Mouse (Mus musculus): ENCODE results near the gene Trim39. TPM values are rescaled to one million over a fixed set of nuclear protein-coding genes. Genes with fewer than 3 reads are reported as not detected.
"Not testable (repeated sequence)": the region's sequence is repeated elsewhere in the genome, so short reads cannot be mapped to it uniquely, and the experiment has no call there.

Trim39 gene
- polyA plus RNA-seq, 1 experiment from 2014 or later, result 16.7 TPM

DNA sequence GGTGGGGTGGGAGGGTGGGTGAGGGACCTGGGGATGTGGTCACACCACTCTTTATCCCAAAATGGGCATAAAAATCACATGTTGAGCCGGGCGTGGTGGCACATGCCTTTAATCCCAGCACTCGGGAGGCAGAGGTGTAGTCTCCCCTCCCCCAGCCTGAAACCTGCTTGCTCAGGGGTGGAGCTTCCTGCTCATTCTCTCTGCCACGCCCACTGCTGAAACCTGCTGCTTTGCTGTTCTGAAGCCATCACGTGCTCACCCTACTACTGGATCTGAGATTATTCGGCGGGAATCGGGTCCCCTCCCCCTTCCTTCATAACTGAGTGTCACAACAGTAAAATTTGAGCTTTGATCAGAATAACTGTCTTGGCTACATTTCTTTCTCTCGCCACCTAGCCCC lies 36.7 kb downstream of the Trim39 start:
- not testable (repeated sequence) for H3K36me3 ChIP-seq (ENCODE audit: control insufficient read depth, insufficient read depth, low read length); H3K27ac ChIP-seq (ENCODE audit: low read depth, low read length); H3K4me1 ChIP-seq (ENCODE audit: control insufficient read depth, insufficient read depth, low read length); H3K4me2 ChIP-seq (replicated peaks; ENCODE audit: low read depth, low read length); H3K4me3 ChIP-seq (ENCODE audit: low read length); ATAC-seq (ENCODE audit: low FRiP score, low TSS enrichment); H3K9ac ChIP-seq (ENCODE audit: low read depth, low read length); H3K9me3 ChIP-seq (ENCODE audit: control insufficient read depth, low read length)
- peaks cover 68% of the 10 kb centered on the region for H3K27me3 ChIP-seq (ENCODE audit: control insufficient read depth, insufficient read depth, low read length)
- 32% methylated on average over 8 of the region's 9 CpGs for WGBS

DNA sequence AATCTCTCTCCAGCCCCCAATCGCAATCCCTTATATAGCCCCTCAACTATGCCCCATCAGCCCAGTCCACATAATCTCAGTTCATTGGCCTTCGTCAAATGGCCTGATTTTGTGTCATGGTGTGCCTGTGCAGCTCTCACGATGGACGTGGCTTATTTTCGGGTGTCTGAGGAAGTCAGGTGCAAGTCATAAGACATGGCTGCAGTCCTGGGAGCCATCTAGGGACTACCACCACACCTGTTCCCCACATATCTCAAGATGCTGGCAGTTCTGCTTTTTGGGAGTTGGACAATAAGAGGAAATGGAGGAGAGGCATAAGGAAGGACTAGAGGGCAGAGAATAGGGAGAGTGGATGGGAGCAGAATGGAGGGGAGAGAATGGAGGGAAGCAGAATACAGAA lies 38.5 kb downstream of the Trim39 start:
- H3K4me1 ChIP-seq (ENCODE audit: control insufficient read depth, insufficient read depth, low read length), result no peaks in the 10 kb centered on the region
- H3K36me3 ChIP-seq (ENCODE audit: control insufficient read depth, insufficient read depth, low read length), result no peaks in the 10 kb centered on the region
- H3K9me3 ChIP-seq (ENCODE audit: control insufficient read depth, low read length), result no peaks in the 10 kb centered on the region
- no peak for ATAC-seq (ENCODE audit: low FRiP score, low TSS enrichment)
- no peak overlapping the region for H3K27ac ChIP-seq (ENCODE audit: low read depth, low read length)
- peaks cover 76% of the 10 kb centered on the region for H3K27me3 ChIP-seq (ENCODE audit: control insufficient read depth, insufficient read depth, low read length)
- 76% methylated on average over 5 of the region's 5 CpGs for WGBS
- no peak overlapping the region for H3K4me3 ChIP-seq (ENCODE audit: low read length)
- no peak overlapping the region for H3K4me2 ChIP-seq (replicated peaks; ENCODE audit: low read depth, low read length)
- H3K9ac ChIP-seq (ENCODE audit: low read depth, low read length), result no peak overlapping the region

DNA sequence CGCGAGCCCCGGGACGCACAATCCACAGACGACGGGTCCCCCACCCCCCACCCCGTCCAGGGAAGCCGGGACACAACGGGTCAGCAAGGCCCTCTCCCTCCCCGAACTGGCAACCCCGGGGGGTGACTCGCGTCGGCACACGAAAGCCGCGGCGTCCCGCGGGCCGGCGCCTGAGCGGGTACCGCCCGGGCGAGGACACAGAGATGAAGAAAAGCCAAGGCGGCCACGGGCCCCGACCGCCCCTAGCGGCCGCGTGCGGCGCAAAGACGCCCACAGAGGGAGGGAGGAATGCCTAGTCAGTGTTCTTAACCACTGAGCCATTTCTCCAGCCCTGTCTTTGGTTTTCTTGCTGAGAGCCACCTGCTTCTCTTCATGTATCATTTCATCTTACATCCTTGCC lies 40.7 kb downstream of the Trim39 start:
- Histone ChIP-seq H3K27ac (ENCODE audit: low read depth, low read length) (no peak overlapping the region), H3K27me3 (ENCODE audit: control insufficient read depth, insufficient read depth, low read length) (peaks cover 75% of the 10 kb centered on the region), H3K9me3 (ENCODE audit: control insufficient read depth, low read length) (no peaks in the 10 kb centered on the region), H3K36me3 (ENCODE audit: control insufficient read depth, insufficient read depth, low read length) (no peaks in the 10 kb centered on the region), H3K4me2 (replicated peaks; ENCODE audit: low read depth, low read length) (no peak overlapping the region), H3K4me3 (ENCODE audit: low read length) (no peak overlapping the region), H3K9ac (ENCODE audit: low read depth, low read length) (no peak overlapping the region), H3K4me1 (ENCODE audit: control insufficient read depth, insufficient read depth, low read length) (no peaks in the 10 kb centered on the region)
- ATAC-seq (ENCODE audit: low FRiP score, low TSS enrichment), result no peak
- 10% methylated on average over 35 of the region's 36 CpGs for whole genome bisulfite sequencing

DNA sequence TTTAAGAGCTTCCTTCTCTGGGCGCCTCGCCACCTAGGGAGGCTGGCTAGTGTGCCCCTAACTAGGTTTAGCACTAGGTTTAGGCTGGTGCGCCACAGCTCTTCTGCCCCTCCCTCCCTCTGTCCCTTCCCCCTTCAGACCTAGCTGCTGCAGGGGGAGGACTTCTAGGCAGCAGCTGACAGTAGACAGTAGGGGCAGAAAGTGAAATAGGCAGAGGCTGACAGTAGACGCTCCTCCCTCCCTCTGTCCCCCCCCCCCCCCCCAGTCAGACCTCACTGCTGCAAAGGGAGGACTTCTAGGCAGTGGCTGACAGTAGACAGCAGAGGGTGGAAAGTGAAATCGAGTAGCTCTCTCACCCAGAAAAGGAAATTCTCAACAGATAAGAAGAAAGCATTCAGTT lies 43.0 kb downstream of the Trim39 start:
- Histone ChIP-seq H3K36me3 (ENCODE audit: control insufficient read depth, insufficient read depth, low read length) (no peaks in the 10 kb centered on the region), H3K27me3 (ENCODE audit: control insufficient read depth, insufficient read depth, low read length) (peaks cover 76% of the 10 kb centered on the region), H3K4me1 (ENCODE audit: control insufficient read depth, insufficient read depth, low read length) (no peaks in the 10 kb centered on the region), H3K9ac (ENCODE audit: low read depth, low read length) (no peak overlapping the region), H3K4me3 (ENCODE audit: low read length) (no peak overlapping the region), H3K4me2 (replicated peaks; ENCODE audit: low read depth, low read length) (no peak overlapping the region), H3K9me3 (ENCODE audit: control insufficient read depth, low read length) (no peaks in the 10 kb centered on the region), H3K27ac (ENCODE audit: low read depth, low read length) (no peak overlapping the region)
- ATAC-seq (ENCODE audit: low FRiP score, low TSS enrichment), result no peak
- WGBS, result 14% methylated on average over 5 of the region's 5 CpGs

GRCm38 (mm10) chr17:36226921-36227320 lies 45.1 kb downstream of the Trim39 start:
- 11% methylated on average over 8 of the region's 8 CpGs for WGBS
- Histone ChIP-seq H3K27me3 (ENCODE audit: control insufficient read depth, insufficient read depth, low read length) (peaks cover 71% of the 10 kb centered on the region), H3K4me3 (ENCODE audit: low read length) (no peak overlapping the region), H3K4me1 (ENCODE audit: control insufficient read depth, insufficient read depth, low read length) (no peaks in the 10 kb centered on the region), H3K36me3 (ENCODE audit: control insufficient read depth, insufficient read depth, low read length) (no peaks in the 10 kb centered on the region), H3K9me3 (ENCODE audit: control insufficient read depth, low read length) (no peaks in the 10 kb centered on the region), H3K4me2 (replicated peaks; ENCODE audit: low read depth, low read length) (no peak overlapping the region), H3K9ac (ENCODE audit: low read depth, low read length) (no peak overlapping the region), H3K27ac (ENCODE audit: low read depth, low read length) (no peak overlapping the region)
- ATAC-seq (ENCODE audit: low FRiP score, low TSS enrichment), result no peak

DNA sequence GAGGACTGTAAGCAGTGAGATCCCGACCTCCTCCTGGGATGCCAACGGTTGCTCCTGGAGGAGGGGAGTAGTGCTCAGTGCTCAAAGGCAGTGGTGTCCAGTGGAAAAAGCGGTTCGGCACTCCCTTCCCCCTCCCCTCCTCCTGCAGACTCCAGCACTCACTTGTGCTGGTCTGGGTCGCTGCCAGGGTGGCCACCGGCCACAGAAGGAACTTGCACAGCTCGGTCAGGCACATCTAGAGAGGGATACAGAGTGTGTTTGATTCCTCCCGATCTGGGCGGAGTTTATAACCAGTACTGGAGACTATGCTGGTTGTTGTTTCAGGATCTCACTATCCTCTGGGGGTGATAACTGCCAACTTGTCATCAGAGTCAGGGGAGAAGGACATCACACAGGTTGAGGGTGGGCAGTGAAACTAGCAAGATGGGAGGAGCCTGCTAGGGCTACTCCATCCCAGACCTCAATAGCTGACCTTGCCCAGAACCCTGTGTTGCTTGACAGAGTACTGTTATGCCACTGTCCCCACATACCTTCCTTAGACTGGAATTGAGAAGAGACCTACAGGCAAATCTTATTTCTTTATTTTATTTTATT lies 46.7 kb downstream of the Trim39 start:
- H3K9ac ChIP-seq (ENCODE audit: low read depth, low read length), result no peak overlapping the region
- H3K27ac ChIP-seq (ENCODE audit: low read depth, low read length), result no peak overlapping the region
- H3K27me3 ChIP-seq (ENCODE audit: control insufficient read depth, insufficient read depth, low read length), result peaks cover 79% of the 10 kb centered on the region
- 7% methylated on average over 9 of the region's 9 CpGs for WGBS
- H3K9me3 ChIP-seq (ENCODE audit: control insufficient read depth, low read length), result no peaks in the 10 kb centered on the region
- H3K4me3 ChIP-seq (ENCODE audit: low read length), result no peak overlapping the region
- no peak overlapping the region for H3K4me2 ChIP-seq (replicated peaks; ENCODE audit: low read depth, low read length)
- H3K36me3 ChIP-seq (ENCODE audit: control insufficient read depth, insufficient read depth, low read length), result no peaks in the 10 kb centered on the region
- ATAC-seq (ENCODE audit: low FRiP score, low TSS enrichment), result 0 out of 2 replicates have a peak, but pooled peaks have one; percentile 43
- H3K4me1 ChIP-seq (ENCODE audit: control insufficient read depth, insufficient read depth, low read length), result no peaks in the 10 kb centered on the region

DNA sequence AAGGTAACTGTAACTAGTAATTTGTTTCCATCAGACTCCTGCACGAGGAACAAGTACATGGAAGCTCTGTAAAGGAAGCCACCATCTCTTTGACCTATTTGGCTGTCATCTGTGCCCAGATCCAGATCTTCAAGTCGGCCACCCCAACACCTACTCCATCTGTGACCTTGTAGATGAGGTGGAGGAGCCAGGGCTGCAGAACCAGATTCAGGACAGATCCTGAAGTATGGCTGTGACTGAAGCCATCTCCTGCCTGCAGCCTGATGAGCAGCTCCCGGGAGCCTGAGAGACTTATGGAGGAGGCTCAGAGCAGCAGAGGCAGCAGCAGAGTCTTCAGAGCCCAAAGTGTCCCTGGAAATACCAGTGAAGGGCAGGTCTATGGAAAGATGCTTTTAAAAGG lies 47.6 kb downstream of the Trim39 start:
- H3K4me1 ChIP-seq (ENCODE audit: control insufficient read depth, insufficient read depth, low read length), result no peaks in the 10 kb centered on the region
- 48% methylated on average over 3 of the region's 3 CpGs for WGBS
- ATAC-seq (ENCODE audit: low FRiP score, low TSS enrichment), result no peak
- no peaks in the 10 kb centered on the region for H3K9me3 ChIP-seq (ENCODE audit: control insufficient read depth, low read length)
- no peak overlapping the region for H3K9ac ChIP-seq (ENCODE audit: low read depth, low read length)
- H3K4me2 ChIP-seq (replicated peaks; ENCODE audit: low read depth, low read length), result no peak overlapping the region
- H3K27me3 ChIP-seq (ENCODE audit: control insufficient read depth, insufficient read depth, low read length), result peaks cover 78% of the 10 kb centered on the region
- no peak overlapping the region for H3K4me3 ChIP-seq (ENCODE audit: low read length)
- no peaks in the 10 kb centered on the region for H3K36me3 ChIP-seq (ENCODE audit: control insufficient read depth, insufficient read depth, low read length)
- no peak overlapping the region for H3K27ac ChIP-seq (ENCODE audit: low read depth, low read length)

DNA sequence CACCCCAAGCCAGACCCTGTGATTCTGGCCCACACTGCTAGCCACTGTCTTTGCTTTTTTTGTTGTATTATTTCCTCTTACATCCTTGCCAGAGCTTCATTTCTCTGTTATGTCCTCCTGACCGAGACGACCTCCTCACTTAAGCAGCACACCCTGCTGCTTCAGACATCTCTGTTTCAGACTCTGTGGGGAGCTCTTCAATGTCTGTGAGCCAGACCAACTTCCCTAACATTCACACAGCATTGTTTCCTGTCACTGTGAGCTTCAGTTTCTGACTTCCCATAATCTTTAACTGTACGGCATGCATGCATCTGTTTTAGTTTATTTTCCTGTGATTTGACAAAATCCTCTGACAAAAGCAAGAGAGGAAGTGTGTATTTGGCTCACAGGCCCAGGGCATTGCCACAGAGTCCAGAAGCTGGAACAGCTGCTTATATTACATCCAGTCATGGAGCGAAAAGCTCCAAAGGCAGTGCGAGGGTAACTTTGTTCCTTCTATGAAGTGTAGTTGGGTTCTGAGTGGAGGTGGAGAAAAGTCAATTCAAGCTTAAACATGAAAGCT lies 53.4 kb downstream of the Trim39 start:
- Histone ChIP-seq H3K36me3 (ENCODE audit: control insufficient read depth, insufficient read depth, low read length) (no peaks in the 10 kb centered on the region), H3K9ac (ENCODE audit: low read depth, low read length) (no peak overlapping the region), H3K4me3 (ENCODE audit: low read length) (no peak overlapping the region), H3K9me3 (ENCODE audit: control insufficient read depth, low read length) (no peaks in the 10 kb centered on the region), H3K4me2 (replicated peaks; ENCODE audit: low read depth, low read length) (no peak overlapping the region), H3K27ac (ENCODE audit: low read depth, low read length) (no peak overlapping the region), H3K27me3 (ENCODE audit: control insufficient read depth, insufficient read depth, low read length) (peaks cover 78% of the 10 kb centered on the region), H3K4me1 (ENCODE audit: control insufficient read depth, insufficient read depth, low read length) (no peaks in the 10 kb centered on the region)
- no peak for ATAC-seq (ENCODE audit: low FRiP score, low TSS enrichment)
- WGBS, result 72% methylated on average over 5 of the region's 5 CpGs

- 3% methylated on average over 20 of the region's 20 CpGs for WGBS
- Histone ChIP-seq H3K9ac (ENCODE audit: low read depth, low read length) (no peak overlapping the region), H3K36me3 (ENCODE audit: control insufficient read depth, insufficient read depth, low read length) (no peaks in the 10 kb centered on the region), H3K27ac (ENCODE audit: low read depth, low read length) (no peak overlapping the region), H3K4me3 (ENCODE audit: low read length) (no peak overlapping the region), H3K27me3 (ENCODE audit: control insufficient read depth, insufficient read depth, low read length) (peaks cover 71% of the 10 kb centered on the region), H3K4me1 (ENCODE audit: control insufficient read depth, insufficient read depth, low read length) (no peaks in the 10 kb centered on the region), H3K4me2 (replicated peaks; ENCODE audit: low read depth, low read length) (no peak overlapping the region), H3K9me3 (ENCODE audit: control insufficient read depth, low read length) (no peaks in the 10 kb centered on the region)
- ATAC-seq (ENCODE audit: low FRiP score, low TSS enrichment), result no peak
Observed at GRCm38 (mm10) chr17:36215586-36215985, 56.5 kb downstream of the Trim39 start.

All from kidney, embryonic 14.5 days (tissue).